Mouse (Mus musculus) R1 (cell line): ENCODE data around the gene Smc1b.

Experiments
- DNase-seq: peaks from one replicate; pipeline ENCODE4 v3.0.0-alpha.2; 2018; ENCODE audit warnings: low read depth, low spot score

Smc1b gene

DNA sequence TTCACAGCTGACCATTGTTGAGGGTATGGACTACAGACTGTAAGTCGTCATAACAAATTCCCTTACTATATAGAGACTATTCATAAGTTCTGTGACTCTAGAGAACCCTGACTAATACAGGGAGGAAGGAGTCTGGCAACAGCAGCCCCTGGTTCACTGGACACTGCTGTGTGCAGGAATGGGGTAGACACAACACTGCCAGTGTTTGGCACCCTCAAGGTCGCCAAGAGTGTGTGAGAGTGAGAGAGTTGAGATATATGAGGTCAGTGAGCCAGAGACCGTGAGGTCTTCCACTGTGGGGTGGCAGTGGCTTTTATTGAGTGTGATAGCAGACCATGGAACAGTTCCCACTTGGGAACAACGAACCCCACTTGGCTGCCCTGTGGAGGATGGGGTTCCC, 105.6 kb downstream of the Smc1b start:
- DNase-seq: no peak

DNA sequence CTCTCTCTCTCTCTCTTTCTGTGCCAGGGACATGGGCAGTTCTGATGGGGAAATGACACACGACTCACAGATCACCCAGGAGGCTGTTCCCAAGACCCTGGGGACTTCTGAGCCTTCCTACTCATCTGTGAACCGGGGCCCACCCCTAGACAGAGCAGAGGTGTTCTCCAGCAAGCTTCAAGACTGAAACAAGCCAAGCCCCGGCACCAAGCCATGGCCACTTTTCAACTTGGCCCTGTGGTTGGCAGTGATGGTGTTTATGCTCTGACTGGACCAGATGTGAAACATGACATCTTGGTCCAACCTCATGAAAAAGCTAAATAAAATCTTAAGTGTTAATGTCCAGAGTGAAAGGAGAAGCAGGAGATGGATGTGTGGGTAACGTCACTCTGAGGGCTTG, 109.6 kb downstream of the Smc1b start:
- no peak for DNase-seq

DNA sequence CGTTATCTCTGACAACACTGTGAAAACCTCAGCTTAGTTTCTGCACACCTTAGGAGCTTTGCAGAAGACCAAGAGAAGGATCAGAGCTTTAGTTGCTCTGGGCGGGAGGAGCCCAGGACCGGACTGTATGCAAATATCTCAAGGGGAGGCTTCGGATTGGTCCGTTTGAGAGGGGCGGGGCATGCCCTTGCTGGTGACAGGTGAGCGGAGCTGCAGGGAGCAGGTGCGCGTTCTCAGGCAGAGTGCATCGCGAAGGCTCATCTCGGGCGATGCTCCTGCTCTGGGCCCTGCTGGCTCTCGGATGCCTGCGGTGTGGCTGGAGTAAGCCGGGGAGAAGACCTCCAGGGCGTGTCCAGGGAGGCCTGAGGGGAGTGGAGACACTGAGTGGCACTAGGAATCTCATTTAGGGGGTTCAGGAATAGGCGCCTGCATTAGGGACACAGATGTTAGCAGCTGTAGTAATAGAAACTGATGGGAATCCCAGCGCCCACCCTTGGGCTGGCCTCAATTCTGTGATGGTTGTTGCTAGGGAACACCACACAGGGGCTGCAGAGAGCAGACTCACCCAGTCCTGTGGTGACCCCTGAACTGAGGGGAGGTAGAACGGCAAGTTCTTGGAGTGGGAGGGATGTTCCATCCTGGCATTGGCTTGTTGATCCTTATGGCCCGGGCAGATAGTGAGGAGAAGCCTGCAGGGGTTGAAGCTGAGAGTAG, 114.7 kb downstream of the Smc1b start, which contains the start of gene Upk3a:
TSS of gene Upk3a (plus strand) at position 191 of the 714 bp plus-strand sequence.
- DNase-seq: peak; percentile 70

DNA sequence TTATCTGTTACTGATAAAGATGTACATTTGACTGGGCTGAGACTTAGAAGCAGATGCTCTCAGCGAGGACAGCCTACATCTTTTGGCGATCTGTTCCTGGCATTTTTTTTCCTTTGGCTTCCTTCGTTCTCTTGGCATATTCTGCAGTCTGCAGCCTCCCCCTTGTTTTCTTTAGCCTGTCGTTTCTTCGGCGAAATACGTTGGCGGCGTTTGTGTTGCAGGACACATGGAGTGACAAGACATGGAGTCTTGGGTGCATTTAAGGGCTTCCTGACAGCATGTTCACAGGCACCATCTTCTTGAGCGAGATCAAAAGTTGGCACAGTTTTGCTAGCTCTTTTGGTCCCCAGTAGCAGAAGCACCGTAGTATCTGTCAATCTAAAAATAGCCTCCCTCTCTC, 116.0 kb downstream of the Smc1b start:
- no peak for DNase-seq
